Mouse (Mus musculus): Measurements from ENCODE around the gene Daglb.

Daglb gene

GRCm38 (mm10) chr5:143464100-143464756 lies at the start of gene Daglb:
Gene Daglb (plus strand): TSS chr5:143464584.
- DNase-seq (ENCODE audit: low spot score in 2 of 2) = peak; percentile 72 to 81

GRCm38 (mm10) chr5:143421484-143421883 lies 42.9 kb upstream of the Daglb start:
- DNase-seq (ENCODE audit: low spot score in 2 of 2) = no peak

GRCm38 (mm10) chr5:143422990-143423389 lies 41.4 kb upstream of the Daglb start:
- DNase-seq (ENCODE audit: low spot score in 2 of 2) = no peak

- DNase-seq (ENCODE audit: low spot score in 2 of 2) = peak; percentile 40 to 59
Observed at GRCm38 (mm10) chr5:143423899-143424519, 40.4 kb upstream of the Daglb start.

GRCm38 (mm10) chr5:143434421-143434820 lies 30.0 kb upstream of the Daglb start:
- DNase-seq (ENCODE audit: low spot score in 2 of 2) = peak; percentile 57 to 79

GRCm38 (mm10) chr5:143441298-143441697 lies 23.1 kb upstream of the Daglb start:
- DNase-seq (ENCODE audit: low spot score in 2 of 2) = no peak

- no peak for DNase-seq (ENCODE audit: low spot score in 2 of 2)
Observed at GRCm38 (mm10) chr5:143441753-143442152, 22.6 kb upstream of the Daglb start.

- DNase-seq (ENCODE audit: low spot score in 2 of 2) = no peak
Observed at GRCm38 (mm10) chr5:143463671-143464070, 713 bp upstream of the Daglb start.

- DNase-seq (ENCODE audit: low spot score in 2 of 2) = no peak
Observed at GRCm38 (mm10) chr5:143464757-143465118, 354 bp downstream of the Daglb start.

GRCm38 (mm10) chr5:143465156-143466085 lies 1.0 kb downstream of the Daglb start:
- DNase-seq (ENCODE audit: low spot score in 2 of 2) = no peak

GRCm38 (mm10) chr5:143466891-143467669 lies 2.7 kb downstream of the Daglb start:
- no peak for DNase-seq (ENCODE audit: low spot score in 2 of 2)

GRCm38 (mm10) chr5:143467931-143468330 lies 3.5 kb downstream of the Daglb start:
- DNase-seq (ENCODE audit: low spot score in 2 of 2) = no peak

GRCm38 (mm10) chr5:143469628-143470027 lies 5.2 kb downstream of the Daglb start:
- no peak for DNase-seq (ENCODE audit: low spot score in 2 of 2)

GRCm38 (mm10) chr5:143470421-143471164 lies 6.2 kb downstream of the Daglb start:
- peak in 1 of 2 experiments; percentile 42 for DNase-seq (ENCODE audit: low spot score in 2 of 2)

- DNase-seq (ENCODE audit: low spot score in 2 of 2) = no peak
Observed at GRCm38 (mm10) chr5:143471165-143471546, 6.8 kb downstream of the Daglb start.

GRCm38 (mm10) chr5:143471953-143472618 lies 7.7 kb downstream of the Daglb start:
- DNase-seq (ENCODE audit: low spot score in 2 of 2) = no peak

GRCm38 (mm10) chr5:143475153-143475844 lies 10.9 kb downstream of the Daglb start:
- no peak for DNase-seq (ENCODE audit: low spot score in 2 of 2)

- no peak for DNase-seq (ENCODE audit: low spot score in 2 of 2)
Observed at GRCm38 (mm10) chr5:143476013-143476412, 11.6 kb downstream of the Daglb start.

GRCm38 (mm10) chr5:143477901-143478300 lies 13.5 kb downstream of the Daglb start:
- DNase-seq (ENCODE audit: low spot score in 2 of 2) = no peak

- no peak for DNase-seq (ENCODE audit: low spot score in 2 of 2)
Observed at GRCm38 (mm10) chr5:143484955-143485354, 20.6 kb downstream of the Daglb start.
